Mouse (Mus musculus) heart, embryonic 11.5 days (tissue): Measurements from ENCODE around the gene Gfod2. TPM values are rescaled to one million over a fixed set of nuclear protein-coding genes. Genes with fewer than 3 reads are reported as not detected.

Experiments
- ATAC-seq: fragments of 200-750 bp; cut with Nextera tagmentation; replicated peaks from 2 replicates; pipeline ENCODE4 v1.8.0; 2017; ENCODE audit warnings: moderate library complexity; ENCODE audit not compliant: insufficient number of reproducible peaks, low FRiP score, low TSS enrichment
- H3K27ac ChIP-seq: fragments of 300-500 bp; sonication (generic); 2 replicates; pipeline ENCODE4 v1.5.1; 2014; ENCODE audit warnings: mild to moderate bottlenecking, low read depth, low read length
- H3K27me3 ChIP-seq: fragments of 300-500 bp; sonication (generic); 2 replicates; pipeline ENCODE4 v1.6.1; 2014; ENCODE audit warnings: mild to moderate bottlenecking, low read length, mixed read lengths; ENCODE audit not compliant: control insufficient read depth, insufficient read depth
- H3K36me3 ChIP-seq: fragments of 300-500 bp; sonication (generic); 2 replicates; pipeline ENCODE4 v1.6.1; 2014; ENCODE audit warnings: mild to moderate bottlenecking, low read length, moderate library complexity, mixed read lengths; ENCODE audit not compliant: control insufficient read depth, insufficient read depth
- H3K4me1 ChIP-seq: fragments of 300-500 bp; sonication (generic); 2 replicates; pipeline ENCODE4 v1.6.1; 2014; ENCODE audit warnings: low read length; ENCODE audit not compliant: control insufficient read depth, insufficient read depth
- H3K4me2 ChIP-seq: fragments of 300-500 bp; sonication (generic); 2 replicates; pipeline ENCODE4 v1.6.1; 2014; ENCODE audit warnings: mild to moderate bottlenecking, moderate library complexity
- H3K4me3 ChIP-seq: fragments of 300-500 bp; sonication (generic); 2 replicates; pipeline ENCODE4 v1.5.1; 2014; ENCODE audit warnings: low read depth, low read length
- H3K9ac ChIP-seq: fragments of 300-500 bp; sonication (generic); 2 replicates; pipeline ENCODE4 v1.6.1; 2014; ENCODE audit warnings: mild to moderate bottlenecking, low read depth, low read length, moderate library complexity
- H3K9me3 ChIP-seq: fragments of 300-500 bp; sonication (generic); replicated peaks from 2 replicates; pipeline ENCODE4 v1.6.1; 2016; ENCODE audit warnings: low read length; ENCODE audit not compliant: control insufficient read depth
- WGBS: fragments of 180-500 bp; shearing (Covaris S2); extraction: QIAGEN DNeasy Blood & Tissue Kit; methylation state at CpG from one replicate; pipeline ENCODE4 v1.1.7; 2014; ENCODE audit not compliant: insufficient replicate concordance; 5-methylcytosine and 5-hydroxymethylcytosine counted together
- polyA plus RNA-seq: library from polyadenylated mRNA; unstranded; fragments of >200 nt; fragmentation: Nextera tagmentation; extraction: Ambion mirVana; gene quantifications from 2 replicates; pipeline ENCODE4 v1.2.1, GENCODE M21; 2014

Gene Gfod2
- polyA plus RNA-seq, 1 experiment from 2014 or later, result 8.0 TPM

- Histone ChIP-seq H3K4me3 (no peak overlapping the region), H3K4me2 (no peak overlapping the region), H3K27ac (no peak overlapping the region), H3K9ac (no peak overlapping the region), H3K27me3 (peaks cover 16% of the 10 kb centered on the region), H3K36me3 (0 out of 2 replicates have a peak, but pooled peaks cover 3% of the 10 kb centered on the region), H3K9me3 (no peaks in the 10 kb centered on the region), H3K4me1 (peaks cover 17% of the 10 kb centered on the region)
- ATAC-seq, result no peak
- WGBS, result 56% methylated on average over 35 of the region's 35 CpGs
These were observed 69.0 kb downstream of the Gfod2 start for GRCm38 (mm10) chr8:105689256-105689982.

DNA sequence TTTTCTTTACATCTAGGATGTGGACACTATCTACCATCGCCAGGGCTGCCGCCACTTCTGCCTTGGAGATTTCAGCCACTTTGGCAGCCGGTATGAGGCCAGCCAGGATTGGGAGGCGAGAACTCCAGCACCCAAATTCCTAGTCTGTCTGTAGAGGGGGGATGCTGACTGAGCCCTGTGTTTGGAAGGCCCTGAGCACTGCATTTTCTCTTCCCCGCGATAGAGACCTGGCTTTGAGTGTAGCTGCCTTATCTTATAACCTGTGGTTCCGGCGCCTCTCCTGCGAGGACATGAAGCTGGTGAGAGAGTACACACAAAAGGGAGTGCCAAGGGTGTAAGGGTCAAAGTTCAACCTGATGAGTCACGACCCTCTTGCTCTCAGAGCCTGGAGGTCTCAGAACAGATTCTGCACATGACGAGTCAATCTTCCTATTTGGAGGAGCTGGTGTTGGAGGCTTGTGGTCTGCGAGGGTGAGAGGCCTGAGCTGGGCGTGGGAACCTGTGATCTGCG is 70.2 kb downstream of the Gfod2 start:
- H3K9ac ChIP-seq, result no peak overlapping the region
- H3K4me1 ChIP-seq, result peaks cover 9% of the 10 kb centered on the region
- H3K36me3 ChIP-seq, result 0 out of 2 replicates have a peak, but pooled peaks cover 6% of the 10 kb centered on the region
- H3K27me3 ChIP-seq, result peaks cover 12% of the 10 kb centered on the region; the same call in 1 of the 2 replicates
- H3K9me3 ChIP-seq, result no peaks in the 10 kb centered on the region
- no peak overlapping the region for H3K4me2 ChIP-seq
- H3K27ac ChIP-seq, result no peak overlapping the region
- no peak overlapping the region for H3K4me3 ChIP-seq
- ATAC-seq, result no peak
- 36% methylated on average over 14 of the region's 14 CpGs for WGBS

- Histone ChIP-seq H3K27ac (no peak overlapping the region), H3K4me1 (peaks cover 9% of the 10 kb centered on the region), H3K27me3 (peaks cover 10% of the 10 kb centered on the region; the same call in 1 of the 2 replicates), H3K9ac (no peak overlapping the region), H3K36me3 (peaks cover 9% of the 10 kb centered on the region; the same call in 1 of the 2 replicates), H3K4me3 (no peak overlapping the region), H3K9me3 (no peaks in the 10 kb centered on the region), H3K4me2 (no peak overlapping the region)
- 62% methylated on average over 8 of the region's 8 CpGs for WGBS
- no peak for ATAC-seq
These were observed 71.0 kb downstream of the Gfod2 start for GRCm38 (mm10) chr8:105687512-105687911.

DNA sequence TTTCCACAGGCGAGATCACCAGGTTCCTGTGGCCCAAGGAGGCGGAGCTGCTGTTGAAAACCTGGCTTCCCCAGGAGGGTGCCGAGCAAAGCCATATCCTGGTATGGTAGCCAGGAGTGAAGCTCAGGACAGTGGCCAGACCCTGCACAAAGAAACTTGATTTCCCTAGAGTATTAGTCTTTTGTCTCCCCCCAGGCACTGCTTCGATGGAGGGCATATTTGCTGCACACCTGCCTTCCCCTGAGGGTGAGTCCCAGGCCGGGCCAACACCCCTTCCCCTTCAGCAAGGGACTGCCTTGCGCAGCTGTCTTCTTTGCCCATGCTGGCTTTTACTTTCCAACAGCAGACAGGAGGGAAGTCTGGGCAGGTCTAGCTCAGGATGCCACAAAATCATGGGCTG is 71.9 kb downstream of the Gfod2 start:
- Histone ChIP-seq H3K4me1 (peaks cover 9% of the 10 kb centered on the region), H3K9me3 (no peaks in the 10 kb centered on the region), H3K4me3 (no peak overlapping the region), H3K27ac (no peak overlapping the region), H3K4me2 (no peak overlapping the region), H3K36me3 (peaks cover 16% of the 10 kb centered on the region; the same call in 1 of the 2 replicates), H3K9ac (no peak overlapping the region), H3K27me3 (peaks cover 10% of the 10 kb centered on the region; the same call in 1 of the 2 replicates)
- WGBS, result 62% methylated on average over 6 of the region's 6 CpGs
- ATAC-seq, result no peak

DNA sequence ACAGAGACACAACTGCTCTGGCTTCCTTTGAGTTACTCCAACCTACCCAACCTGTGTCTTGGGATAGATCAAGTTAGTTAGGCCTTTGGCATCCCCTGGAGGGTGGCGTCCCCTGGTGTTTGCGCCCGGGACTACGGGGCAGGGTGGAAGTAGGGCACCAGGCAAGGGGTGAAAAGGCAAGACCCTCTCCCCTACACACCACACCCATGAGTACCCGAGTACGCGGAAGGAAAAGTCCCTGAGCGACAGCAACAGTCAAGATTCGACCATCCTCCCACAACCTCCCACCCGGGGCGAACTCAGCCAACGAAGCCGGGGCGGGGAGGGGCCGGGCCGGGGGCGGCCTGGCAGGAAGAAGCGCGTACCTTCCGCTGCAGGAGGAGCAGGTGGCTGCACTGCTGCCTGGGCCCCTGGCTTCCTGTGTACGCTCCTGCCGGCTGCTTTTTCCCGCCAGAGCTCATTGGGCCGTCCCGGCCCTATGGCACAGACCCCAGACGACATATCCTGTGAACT is 72.6 kb downstream of the Gfod2 start, which contains the start of gene Carmil2:
Gene Carmil2 (plus strand): TSS at position 479 of the 513 bp plus-strand sequence.
- H3K9me3 ChIP-seq, result no peaks in the 10 kb centered on the region
- no peak for ATAC-seq
- peak within 1 kb of the TSS; percentile 1; the same call in 1 of the 2 replicates for H3K9ac ChIP-seq
- H3K27me3 ChIP-seq, result peaks cover 6% of the 10 kb centered on the region; the same call in 1 of the 2 replicates
- peak within 1 kb of the TSS; percentile 56 for H3K4me2 ChIP-seq
- peaks cover 9% of the 10 kb centered on the region for H3K4me1 ChIP-seq
- WGBS, result 14% methylated on average over 26 of the region's 26 CpGs
- H3K36me3 ChIP-seq, result peaks cover 17% of the 10 kb centered on the region
- H3K27ac ChIP-seq, result no peak within 1 kb of the TSS
- H3K4me3 ChIP-seq, result peak within 1 kb of the TSS; percentile 20; the same call in 1 of the 2 replicates

DNA sequence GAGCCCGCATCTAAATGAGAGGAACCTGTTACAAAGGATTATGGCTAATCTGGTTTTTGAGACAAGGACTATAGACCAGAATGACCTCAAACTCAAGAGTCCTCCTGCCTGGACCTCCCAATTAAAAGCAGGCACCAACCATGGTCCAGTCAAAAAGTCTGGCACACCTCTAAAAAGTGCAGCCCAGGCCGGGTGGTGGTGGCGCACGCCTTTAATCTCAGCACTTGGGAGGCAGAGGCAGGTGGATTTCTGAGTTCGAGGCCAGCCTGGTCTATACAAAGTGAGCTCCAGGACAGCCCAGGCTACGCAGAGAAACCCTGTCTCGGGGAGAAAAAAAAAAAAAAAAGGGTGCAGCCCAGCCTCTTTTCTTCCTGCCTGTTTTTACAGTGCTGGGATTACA is 73.1 kb downstream of the Gfod2 start:
- Histone ChIP-seq H3K9ac (no peak overlapping the region; the same call in 1 of the 2 replicates), H3K4me3 (no peak overlapping the region), H3K27ac (no peak overlapping the region), H3K27me3 (peaks cover 5% of the 10 kb centered on the region; the same call in 1 of the 2 replicates), H3K9me3 (no peaks in the 10 kb centered on the region), H3K4me2 (no peak overlapping the region; the same call in 1 of the 2 replicates), H3K36me3 (peaks cover 20% of the 10 kb centered on the region), H3K4me1 (peaks cover 9% of the 10 kb centered on the region)
- ATAC-seq, result no peak
- 76% methylated on average over 7 of the region's 7 CpGs for WGBS

DNA sequence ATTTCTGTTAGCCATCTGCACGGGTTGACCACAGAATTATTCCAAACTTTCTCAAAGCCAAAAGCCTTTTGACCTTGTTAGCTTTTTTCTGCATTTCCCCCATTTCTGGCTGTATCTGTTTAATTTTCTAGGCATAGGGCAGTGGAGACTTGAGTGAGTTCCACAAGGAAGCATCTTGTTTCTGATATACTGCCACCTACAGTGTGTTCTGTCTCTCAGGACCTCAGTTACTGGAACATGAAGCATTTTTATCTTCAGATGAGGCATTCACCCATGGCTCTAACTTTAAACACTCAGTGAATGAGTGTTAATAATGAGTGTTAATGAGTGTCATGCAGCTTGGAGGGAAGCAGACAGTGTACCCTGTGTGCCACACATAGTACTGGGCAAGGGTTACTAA is 80.6 kb downstream of the Gfod2 start:
- Histone ChIP-seq H3K4me3 (no peak overlapping the region), H3K9me3 (no peaks in the 10 kb centered on the region), H3K36me3 (peaks cover 49% of the 10 kb centered on the region), H3K4me1 (no peaks in the 10 kb centered on the region), H3K27ac (no peak overlapping the region), H3K27me3 (no peaks in the 10 kb centered on the region), H3K4me2 (no peak overlapping the region), H3K9ac (no peak overlapping the region)
- WGBS, result 86% methylated on average over 1 of the region's 1 CpGs
- ATAC-seq, result no peak
